Mouse (Mus musculus) stomach, adult 2 months (tissue): ENCODE data around the gene Slc13a1. TPM values are rescaled to one million over a fixed set of nuclear protein-coding genes. Genes with fewer than 3 reads are reported as not detected.

Experiments used
- polyA plus RNA-seq: library from polyadenylated mRNA; depleted of rRNA; stranded (reverse); fragments of >200 nt; gene quantifications from 2 replicates; pipeline ENCODE4 v1.2.3, GENCODE M21; 2012; rRNA removed

Gene Slc13a1
- not detected in 2 replicates for polyA plus RNA-seq

DNA sequence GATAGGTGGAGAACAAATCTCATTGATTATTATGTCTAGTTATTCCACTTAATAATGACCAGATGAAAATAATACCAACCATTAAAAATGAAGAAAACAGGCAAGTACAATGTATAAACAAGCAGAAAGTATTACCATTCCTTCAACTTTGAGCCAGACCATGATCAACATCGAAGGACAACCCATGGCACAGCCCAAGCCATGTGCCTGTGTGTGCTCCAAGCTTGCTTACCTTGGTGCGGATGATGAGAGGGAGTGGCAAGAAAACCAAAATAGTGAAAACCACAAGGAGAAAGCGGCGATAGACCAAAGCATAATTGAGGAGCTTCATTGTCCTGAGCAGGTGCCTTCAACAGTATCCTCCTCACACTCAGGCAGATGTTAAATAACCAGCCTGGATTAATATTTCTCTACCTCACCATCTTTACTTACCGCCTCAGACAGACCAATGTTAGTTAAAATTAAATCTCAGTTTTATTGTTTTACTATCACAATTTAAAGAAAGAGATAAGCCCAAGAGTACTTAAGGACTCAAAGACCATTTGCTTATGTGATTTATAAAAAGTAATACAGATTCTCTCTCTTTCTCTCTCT, at the start of gene Slc13a1:
Gene Slc13a1 (minus strand): TSS at position 359 of the 594 bp plus-strand sequence.

Other genes starting within 250 kb of the Slc13a1 start
- not detected in 2 replicates for gene Tas2r118, start 198.0 kb downstream of the Slc13a1 start, polyA plus RNA-seq